Mouse (Mus musculus): Measurements from ENCODE around the gene Th. TPM values are rescaled to one million over a fixed set of nuclear protein-coding genes. Genes with fewer than 3 reads are reported as not detected.

Gene Th
- polyA plus RNA-seq, 1 experiment from 2014 or later = 8.0 TPM

DNA sequence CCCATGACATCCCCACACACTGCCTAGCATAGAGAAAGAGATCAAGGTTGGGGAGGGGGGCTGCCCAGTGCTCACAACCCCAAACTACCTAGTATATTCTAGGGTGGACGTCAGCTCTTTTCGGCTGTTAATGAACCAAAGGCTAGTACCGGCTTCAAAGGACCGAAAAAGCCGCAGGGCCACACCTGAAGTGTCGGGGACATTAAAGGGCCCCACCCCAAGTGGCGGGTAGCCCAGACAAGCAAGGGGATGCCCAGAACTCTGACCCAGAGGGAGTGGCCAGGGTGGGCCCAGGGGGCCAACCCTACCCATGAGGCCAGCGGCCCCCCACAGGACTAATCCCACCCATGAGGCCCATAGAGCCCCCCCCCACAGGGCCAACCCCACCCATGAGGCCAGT, 3.6 kb downstream of the Th start:
- WGBS = 84% methylated on average over 8 of the region's 8 CpGs
- Histone ChIP-seq H3K27me3 (no peaks in the 10 kb centered on the region), H3K9me3 (replicated peaks) (no peaks in the 10 kb centered on the region), H3K4me1 (no peaks in the 10 kb centered on the region), H3K4me3 (no peak overlapping the region), H3K9ac (no peak overlapping the region), H3K27ac (no peak overlapping the region), H3K4me2 (no peak overlapping the region), H3K36me3 (ENCODE audit: poor library complexity, severe bottlenecking) (no peaks in the 10 kb centered on the region)
- no peak for ATAC-seq

DNA sequence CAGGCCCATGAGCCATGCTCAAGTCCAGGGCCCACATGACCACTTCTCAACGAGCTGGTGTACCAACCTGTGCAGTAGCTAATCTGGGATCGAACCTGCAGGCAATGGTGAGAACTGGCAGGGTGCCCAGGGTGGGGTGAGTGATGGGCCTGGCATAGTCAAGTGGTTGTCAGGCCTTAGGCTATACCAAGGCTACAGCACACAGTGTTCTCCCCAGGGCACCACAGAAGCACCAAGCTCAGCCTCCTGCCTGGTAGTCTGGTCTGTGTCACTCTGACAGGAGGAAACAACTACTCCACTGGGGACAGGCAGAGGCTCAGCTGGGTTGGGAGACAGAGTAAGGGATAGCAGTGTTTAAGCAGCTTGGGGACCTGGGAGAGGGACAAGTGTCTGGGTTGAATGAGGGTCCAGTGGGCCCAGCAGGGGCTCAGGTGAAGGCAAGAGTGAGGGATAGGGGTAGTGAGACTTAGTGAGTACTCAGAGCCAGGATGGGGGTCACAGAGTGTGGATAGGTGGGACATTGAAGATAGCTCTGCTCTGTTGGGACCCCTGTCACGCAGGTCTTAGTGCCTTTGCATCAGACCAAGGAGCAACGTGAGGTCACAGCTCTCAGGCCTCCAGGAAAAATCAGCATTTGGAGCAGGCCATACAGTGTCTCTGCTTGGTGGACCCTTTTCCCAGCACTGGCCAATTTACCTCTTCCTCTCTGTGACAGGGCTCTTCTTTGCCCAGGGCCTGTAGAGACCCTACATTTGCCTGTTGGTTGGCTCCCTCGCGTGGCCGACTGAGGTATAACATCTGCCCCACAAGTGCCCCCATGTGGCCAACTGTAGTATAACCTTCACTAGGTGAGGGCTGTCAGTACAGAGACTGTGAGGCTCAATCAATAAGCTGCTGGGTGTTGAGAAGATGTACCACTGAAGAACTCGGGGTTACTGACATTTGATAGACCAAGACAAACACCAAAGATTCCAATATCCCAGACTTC, 12.0 kb downstream of the Th start:
- Histone ChIP-seq H3K4me3 (no peak overlapping the region), H3K27me3 (no peaks in the 10 kb centered on the region; the same call in 1 of the 2 replicates), H3K4me1 (peaks cover 7% of the 10 kb centered on the region; the same call in 1 of the 2 replicates), H3K27ac (no peak overlapping the region), H3K4me2 (no peak overlapping the region), H3K9ac (no peak overlapping the region), H3K9me3 (replicated peaks) (no peaks in the 10 kb centered on the region), H3K36me3 (ENCODE audit: poor library complexity, severe bottlenecking) (no peaks in the 10 kb centered on the region)
- 33% methylated on average over 8 of the region's 8 CpGs for WGBS
- ATAC-seq = peak; percentile 89

DNA sequence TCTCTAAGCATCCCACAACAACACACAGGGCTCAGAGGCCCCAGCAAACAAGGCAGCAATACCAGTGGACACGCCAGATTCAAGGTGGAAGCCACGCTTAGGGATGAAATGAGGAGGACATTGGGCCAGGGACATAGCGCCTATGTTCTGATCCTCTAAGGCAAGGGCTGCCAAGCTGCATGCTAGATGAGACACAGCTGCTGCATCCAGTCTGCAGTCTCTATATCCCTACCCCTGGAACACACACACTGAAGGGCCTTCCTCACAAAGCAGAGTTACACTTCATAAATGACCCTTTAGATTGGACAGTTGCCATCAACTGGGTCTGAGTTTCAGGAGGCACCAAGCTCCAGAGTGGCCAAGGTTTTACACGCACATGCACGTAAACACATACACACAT, 13.3 kb downstream of the Th start:
- no peaks in the 10 kb centered on the region for H3K9me3 ChIP-seq (replicated peaks)
- no peaks in the 10 kb centered on the region; the same call in 1 of the 2 replicates for H3K27me3 ChIP-seq
- H3K9ac ChIP-seq = no peak overlapping the region
- H3K4me1 ChIP-seq = peaks cover 7% of the 10 kb centered on the region; the same call in 1 of the 2 replicates
- H3K36me3 ChIP-seq (ENCODE audit: poor library complexity, severe bottlenecking) = no peaks in the 10 kb centered on the region
- H3K4me2 ChIP-seq = no peak overlapping the region
- WGBS = 86% methylated on average over 5 of the region's 5 CpGs
- H3K27ac ChIP-seq = no peak overlapping the region
- H3K4me3 ChIP-seq = no peak overlapping the region
- ATAC-seq = no peak

DNA sequence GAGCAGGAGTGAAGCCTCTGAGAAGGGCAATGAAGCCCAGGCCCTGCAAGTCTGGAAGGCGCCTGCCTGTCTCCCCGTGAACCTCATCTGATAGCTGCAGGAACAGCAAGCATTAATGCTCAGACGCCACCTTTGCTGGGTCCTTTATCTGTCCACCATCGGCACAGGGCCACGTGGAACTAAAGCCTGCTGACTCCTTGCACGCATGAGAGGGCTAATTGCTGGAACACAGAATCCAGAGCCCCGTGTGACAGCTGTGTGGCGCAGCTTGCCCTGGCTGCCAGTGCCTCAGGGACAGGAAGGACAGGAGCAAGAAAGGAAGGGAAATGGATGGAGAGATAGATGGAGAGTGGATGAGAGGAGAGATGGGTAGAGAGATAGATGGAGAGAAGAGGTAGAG, 14.8 kb downstream of the Th start:
- Histone ChIP-seq H3K36me3 (ENCODE audit: poor library complexity, severe bottlenecking) (no peaks in the 10 kb centered on the region), H3K9me3 (replicated peaks) (no peaks in the 10 kb centered on the region), H3K4me2 (no peak overlapping the region), H3K4me3 (no peak overlapping the region), H3K4me1 (peaks cover 7% of the 10 kb centered on the region; the same call in 1 of the 2 replicates), H3K27me3 (no peaks in the 10 kb centered on the region; the same call in 1 of the 2 replicates), H3K27ac (no peak overlapping the region; the same call in 1 of the 2 replicates), H3K9ac (no peak overlapping the region)
- WGBS = 30% methylated on average over 8 of the region's 8 CpGs
- peak; percentile 42; the same call in 1 of the 2 replicates for ATAC-seq

DNA sequence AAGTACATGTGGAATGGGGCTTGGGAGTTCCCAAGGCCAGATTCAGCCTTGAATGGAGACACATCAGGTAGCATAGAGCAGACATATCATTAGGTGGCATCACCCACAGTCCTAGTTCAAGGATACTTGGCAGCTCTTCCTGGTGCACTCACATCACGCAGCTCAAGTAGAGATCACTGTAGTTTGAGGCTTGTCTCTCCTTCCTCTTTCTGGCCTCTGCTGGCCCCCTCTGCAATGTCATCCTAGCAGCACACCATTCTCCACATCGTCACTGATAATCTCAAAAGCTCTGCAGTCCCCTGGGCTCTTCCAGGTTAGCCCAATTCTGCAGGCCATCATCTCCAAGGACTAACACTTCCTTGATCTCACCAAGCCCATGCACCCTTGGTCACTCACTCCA, 19.2 kb downstream of the Th start:
- Histone ChIP-seq H3K4me3 (no peak overlapping the region), H3K4me1 (peaks cover 7% of the 10 kb centered on the region; the same call in 1 of the 2 replicates), H3K9ac (no peak overlapping the region), H3K27ac (no peak overlapping the region), H3K9me3 (replicated peaks) (no peaks in the 10 kb centered on the region), H3K36me3 (ENCODE audit: poor library complexity, severe bottlenecking) (no peaks in the 10 kb centered on the region), H3K4me2 (no peak overlapping the region), H3K27me3 (peaks cover 4% of the 10 kb centered on the region; the same call in 1 of the 2 replicates)
- WGBS = 86% methylated on average over 2 of the region's 2 CpGs
- ATAC-seq = no peak

DNA sequence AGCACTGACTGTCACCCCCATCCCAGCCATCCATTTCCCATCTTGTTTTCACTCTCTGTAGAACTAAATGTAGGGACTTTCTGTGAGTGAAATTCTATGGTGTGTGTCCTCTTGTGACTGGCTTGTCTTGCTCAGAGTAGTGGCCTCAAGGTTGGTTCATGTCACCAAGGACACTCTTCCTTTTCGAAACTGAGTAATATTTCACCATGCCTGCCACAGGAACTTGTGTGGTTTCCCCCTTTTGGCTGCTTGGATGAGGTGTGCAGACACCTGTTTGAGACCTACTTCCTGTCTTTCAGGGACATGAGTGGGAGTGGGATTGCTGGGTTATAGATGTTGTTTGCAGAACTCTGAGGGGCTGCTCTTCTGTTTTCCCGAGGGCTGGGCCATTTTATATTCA, 20.8 kb downstream of the Th start:
- H3K4me3 ChIP-seq = no peak overlapping the region
- no peak overlapping the region for H3K27ac ChIP-seq
- H3K9ac ChIP-seq = no peak overlapping the region
- ATAC-seq = no peak
- 0 out of 2 replicates have a peak, but pooled peaks cover 4% of the 10 kb centered on the region for H3K27me3 ChIP-seq
- WGBS = 81% methylated on average over 2 of the region's 2 CpGs
- no peaks in the 10 kb centered on the region for H3K36me3 ChIP-seq (ENCODE audit: poor library complexity, severe bottlenecking)
- peaks cover 12% of the 10 kb centered on the region for H3K4me1 ChIP-seq
- no peak overlapping the region for H3K4me2 ChIP-seq
- no peaks in the 10 kb centered on the region for H3K9me3 ChIP-seq (replicated peaks)

DNA sequence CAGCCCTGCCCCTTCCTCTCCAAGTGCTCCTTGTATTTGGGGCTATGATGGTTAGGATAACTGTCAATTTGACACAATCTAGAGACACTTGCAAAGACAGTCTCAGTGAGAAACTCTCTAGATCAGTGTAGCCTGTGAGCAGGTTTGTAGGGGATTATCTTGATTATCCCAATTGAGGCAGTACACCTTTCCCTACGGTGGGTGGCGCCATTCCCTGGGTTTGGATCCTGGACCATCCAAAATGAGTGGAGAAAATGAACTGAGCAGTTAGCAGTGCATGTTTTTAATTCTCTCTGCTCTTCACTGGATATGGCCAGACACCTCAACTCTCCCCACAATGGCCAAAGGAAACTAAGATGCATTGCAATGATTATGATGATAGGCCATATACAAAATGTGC, 21.3 kb downstream of the Th start:
- Histone ChIP-seq H3K9ac (no peak overlapping the region), H3K36me3 (ENCODE audit: poor library complexity, severe bottlenecking) (no peaks in the 10 kb centered on the region), H3K27me3 (0 out of 2 replicates have a peak, but pooled peaks cover 9% of the 10 kb centered on the region), H3K27ac (no peak overlapping the region), H3K9me3 (replicated peaks) (no peaks in the 10 kb centered on the region), H3K4me3 (no peak overlapping the region), H3K4me1 (peaks cover 16% of the 10 kb centered on the region), H3K4me2 (no peak overlapping the region)
- no peak for ATAC-seq
- WGBS = 46% methylated on average over 2 of the region's 2 CpGs

DNA sequence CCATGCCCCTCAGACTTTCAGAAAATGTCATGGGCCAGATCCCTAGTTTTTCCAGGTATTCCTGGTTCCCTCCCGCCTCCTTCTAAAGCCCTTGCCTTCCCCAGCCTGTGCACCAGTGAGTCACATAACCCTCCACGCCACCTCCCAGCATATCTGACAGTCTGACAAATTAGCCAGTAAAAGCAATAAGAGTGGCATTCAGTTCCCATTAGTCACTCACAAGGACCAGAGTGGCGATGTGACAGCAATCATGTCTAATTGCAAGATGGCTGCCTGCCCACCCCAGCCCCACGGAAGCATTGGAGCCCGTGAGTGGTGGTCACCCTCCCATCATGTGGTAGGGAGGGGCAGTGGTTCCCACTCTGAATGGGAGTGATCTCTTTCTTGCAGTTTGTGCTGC, 25.3 kb downstream of the Th start:
- H3K27ac ChIP-seq = peak overlapping the region; percentile 54
- no peak overlapping the region for H3K9ac ChIP-seq
- 34% methylated on average over 5 of the region's 5 CpGs for WGBS
- H3K9me3 ChIP-seq (replicated peaks) = no peaks in the 10 kb centered on the region
- no peak overlapping the region for H3K4me3 ChIP-seq
- peaks cover 25% of the 10 kb centered on the region for H3K27me3 ChIP-seq
- ATAC-seq = peak; percentile 39
- no peaks in the 10 kb centered on the region for H3K36me3 ChIP-seq (ENCODE audit: poor library complexity, severe bottlenecking)
- H3K4me1 ChIP-seq = peaks cover 57% of the 10 kb centered on the region
- H3K4me2 ChIP-seq = no peak overlapping the region

DNA sequence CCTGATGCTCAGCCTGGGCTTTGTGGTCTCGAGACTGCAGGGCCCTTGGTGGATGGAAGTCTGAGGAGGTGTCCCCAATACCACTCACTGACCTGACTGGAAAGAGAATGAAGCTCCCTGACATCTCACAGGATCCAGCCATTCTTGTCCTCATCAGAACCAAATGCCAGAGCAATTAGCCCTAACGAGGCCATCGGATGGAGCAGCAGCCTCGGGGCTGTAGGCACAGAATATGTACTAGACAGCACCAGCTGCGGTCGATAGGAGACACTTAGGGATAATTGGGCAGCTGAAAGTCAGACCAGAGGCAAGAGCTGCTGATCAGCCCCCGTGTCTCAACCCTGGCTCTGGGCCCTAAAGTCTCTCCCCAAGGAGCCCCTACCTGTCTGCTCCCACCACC, 26.6 kb downstream of the Th start:
- Histone ChIP-seq H3K4me1 (peaks cover 67% of the 10 kb centered on the region), H3K4me2 (no peak overlapping the region), H3K27me3 (peaks cover 38% of the 10 kb centered on the region), H3K9me3 (replicated peaks) (no peaks in the 10 kb centered on the region), H3K4me3 (no peak overlapping the region), H3K36me3 (ENCODE audit: poor library complexity, severe bottlenecking) (no peaks in the 10 kb centered on the region), H3K9ac (no peak overlapping the region), H3K27ac (peak overlapping the region; percentile 92)
- 16% methylated on average over 7 of the region's 7 CpGs for WGBS
- no peak for ATAC-seq

DNA sequence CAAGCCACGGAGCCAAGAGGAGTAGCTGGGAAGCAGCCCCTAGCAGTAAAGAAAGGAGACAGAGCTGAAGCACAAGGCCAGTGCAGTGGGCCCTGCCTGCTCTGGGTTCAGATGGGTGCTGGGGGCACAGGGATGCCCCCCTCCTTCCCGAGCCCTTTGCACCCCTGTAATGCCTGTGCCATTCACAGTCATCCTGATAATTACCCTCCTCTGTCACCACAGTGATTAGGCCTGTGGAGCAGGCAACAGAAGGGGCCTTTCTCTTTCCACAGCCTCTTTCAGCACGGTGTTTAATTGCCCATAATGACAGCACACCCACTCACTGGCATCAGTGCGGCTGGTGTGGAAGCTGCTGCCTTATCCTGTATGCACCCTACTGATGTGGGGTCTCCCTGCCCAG, 28.0 kb downstream of the Th start:
- 8% methylated on average over 4 of the region's 4 CpGs for WGBS

DNA sequence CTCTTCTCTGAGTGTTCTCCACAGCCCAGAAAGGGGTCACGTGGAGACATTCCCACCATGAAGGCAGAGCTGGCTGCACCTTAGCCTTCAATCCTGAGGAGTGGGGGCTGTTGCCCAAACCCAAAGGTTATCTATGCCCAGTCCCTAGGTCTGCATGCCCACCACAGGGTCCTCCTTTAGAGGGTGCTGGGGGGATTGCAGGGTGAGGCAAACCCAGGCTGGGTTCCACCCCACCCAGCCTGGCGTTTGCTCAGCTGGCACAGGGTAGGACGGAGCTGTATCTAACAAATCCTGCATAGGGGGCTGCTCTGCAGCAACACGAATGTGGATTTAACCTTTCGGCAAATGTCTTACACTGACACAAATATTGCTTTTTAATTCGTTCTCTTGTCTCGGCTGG, 29.2 kb downstream of the Th start:
- 67% methylated on average over 7 of the region's 7 CpGs for WGBS
- peaks cover 52% of the 10 kb centered on the region for H3K27me3 ChIP-seq
- no peak overlapping the region for H3K9ac ChIP-seq

More for the DNA sequence above, 28.0 kb downstream of the Th start:
- H3K27me3 ChIP-seq = peaks cover 50% of the 10 kb centered on the region
- H3K9me3 ChIP-seq (replicated peaks) = no peaks in the 10 kb centered on the region
- peak overlapping the region; percentile 10; the same call in 1 of the 2 replicates for H3K4me2 ChIP-seq
- H3K36me3 ChIP-seq (ENCODE audit: poor library complexity, severe bottlenecking) = no peaks in the 10 kb centered on the region
- H3K4me3 ChIP-seq = no peak overlapping the region
- H3K9ac ChIP-seq = peak overlapping the region; percentile 26; the same call in 1 of the 2 replicates
- ATAC-seq = peak; percentile 91
- H3K4me1 ChIP-seq = peaks cover 67% of the 10 kb centered on the region
- peak overlapping the region; percentile 92 for H3K27ac ChIP-seq

DNA sequence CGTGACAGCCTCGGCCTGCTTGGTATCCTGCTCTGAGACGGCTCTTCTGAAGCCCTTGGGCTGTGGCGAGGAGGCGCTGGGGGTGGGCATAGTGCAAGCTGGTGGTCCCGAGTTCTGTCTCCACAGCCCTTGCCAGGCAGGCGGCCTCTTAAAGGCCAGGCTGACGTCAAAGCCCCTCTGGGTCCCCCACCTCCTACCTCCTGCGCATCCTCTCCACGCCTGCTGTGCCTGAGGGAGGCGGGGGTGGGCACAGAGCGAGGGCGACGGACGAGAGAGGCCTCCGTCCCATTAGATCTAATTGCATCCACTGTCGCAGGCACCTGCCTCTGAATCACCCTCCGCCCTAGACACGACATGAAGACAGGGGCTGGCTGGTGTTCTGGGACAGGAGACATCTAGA, 31.1 kb downstream of the Th start:
- Histone ChIP-seq H3K9ac (no peak overlapping the region), H3K4me3 (no peak overlapping the region), H3K4me1 (peaks cover 53% of the 10 kb centered on the region), H3K27ac (no peak overlapping the region), H3K4me2 (no peak overlapping the region), H3K36me3 (ENCODE audit: poor library complexity, severe bottlenecking) (no peaks in the 10 kb centered on the region), H3K9me3 (replicated peaks) (no peaks in the 10 kb centered on the region), H3K27me3 (peaks cover 55% of the 10 kb centered on the region)
- WGBS = 55% methylated on average over 19 of the region's 19 CpGs
- ATAC-seq = no peak

More for the DNA sequence above, 29.2 kb downstream of the Th start:
- H3K36me3 ChIP-seq (ENCODE audit: poor library complexity, severe bottlenecking) = no peaks in the 10 kb centered on the region
- no peak overlapping the region for H3K4me3 ChIP-seq
- ATAC-seq = no peak
- 0 out of 2 replicates have a peak overlapping the region, but pooled peaks have one; percentile 92 for H3K27ac ChIP-seq
- peaks cover 67% of the 10 kb centered on the region for H3K4me1 ChIP-seq
- no peaks in the 10 kb centered on the region for H3K9me3 ChIP-seq (replicated peaks)
- H3K4me2 ChIP-seq = no peak overlapping the region

All from forebrain, embryonic 13.5 days (tissue).